Mouse (Mus musculus): ENCODE measurements around the gene Astn2. TPM values are rescaled to one million over a fixed set of nuclear protein-coding genes. Genes with fewer than 3 reads are reported as not detected.

The Astn2 gene
- polyA plus RNA-seq, 1 experiment from 2014 or later: 0.97 TPM

- WGBS: 72% methylated on average over 3 of the region's 3 CpGs
- no peak for ATAC-seq (ENCODE audit: borderline replicate concordance, extremely low read depth, low FRiP score, low TSS enrichment)
Measured at GRCm38 (mm10) chr4:66126181-66126580, 278.2 kb downstream of the Astn2 start.

GRCm38 (mm10) chr4:66122766-66123358, 281.5 kb downstream of the Astn2 start:
- Histone ChIP-seq H3K27ac (no peak overlapping the region), H3K27me3 (no peaks in the 10 kb centered on the region), H3K4me2 (no peak overlapping the region), H3K36me3 (no peaks in the 10 kb centered on the region), H3K4me3 (no peak overlapping the region), H3K9ac (no peak overlapping the region), H3K4me1 (no peaks in the 10 kb centered on the region), H3K9me3 (no peaks in the 10 kb centered on the region)
- 84% methylated on average over 7 of the region's 7 CpGs for WGBS
- ATAC-seq (ENCODE audit: borderline replicate concordance, extremely low read depth, low FRiP score, low TSS enrichment): no peak

More at GRCm38 (mm10) chr4:66126181-66126580, 278.2 kb downstream of the Astn2 start:
- Histone ChIP-seq H3K27me3 (no peaks in the 10 kb centered on the region), H3K4me2 (no peak overlapping the region), H3K9me3 (no peaks in the 10 kb centered on the region), H3K4me1 (no peaks in the 10 kb centered on the region), H3K27ac (no peak overlapping the region), H3K36me3 (no peaks in the 10 kb centered on the region), H3K9ac (no peak overlapping the region), H3K4me3 (no peak overlapping the region)

GRCm38 (mm10) chr4:66114243-66114642, 290.2 kb downstream of the Astn2 start:
- Histone ChIP-seq H3K27ac (no peak overlapping the region), H3K27me3 (no peaks in the 10 kb centered on the region), H3K9me3 (no peaks in the 10 kb centered on the region), H3K4me3 (no peak overlapping the region), H3K4me2 (no peak overlapping the region), H3K36me3 (no peaks in the 10 kb centered on the region), H3K9ac (no peak overlapping the region), H3K4me1 (no peaks in the 10 kb centered on the region)
- WGBS: 65% methylated on average over 2 of the region's 2 CpGs
- no peak for ATAC-seq (ENCODE audit: borderline replicate concordance, extremely low read depth, low FRiP score, low TSS enrichment)

- WGBS: 67% methylated on average over 5 of the region's 5 CpGs
- H3K9ac ChIP-seq: no peak overlapping the region
- ATAC-seq (ENCODE audit: borderline replicate concordance, extremely low read depth, low FRiP score, low TSS enrichment): no peak
- no peaks in the 10 kb centered on the region for H3K27me3 ChIP-seq
- no peak overlapping the region for H3K4me3 ChIP-seq
- no peaks in the 10 kb centered on the region for H3K4me1 ChIP-seq
- H3K36me3 ChIP-seq: no peaks in the 10 kb centered on the region
- H3K27ac ChIP-seq: no peak overlapping the region
- H3K9me3 ChIP-seq: no peaks in the 10 kb centered on the region
- no peak overlapping the region for H3K4me2 ChIP-seq
Measured at GRCm38 (mm10) chr4:66102037-66102436, 302.4 kb downstream of the Astn2 start.

- Histone ChIP-seq H3K4me3 (no peak overlapping the region), H3K36me3 (no peaks in the 10 kb centered on the region), H3K27ac (no peak overlapping the region), H3K27me3 (no peaks in the 10 kb centered on the region), H3K9me3 (no peaks in the 10 kb centered on the region), H3K9ac (no peak overlapping the region), H3K4me1 (no peaks in the 10 kb centered on the region), H3K4me2 (no peak overlapping the region)
- ATAC-seq (ENCODE audit: borderline replicate concordance, extremely low read depth, low FRiP score, low TSS enrichment): no peak
- WGBS: 80% methylated on average over 1 of the region's 1 CpGs
Measured at GRCm38 (mm10) chr4:66097629-66098028, 306.8 kb downstream of the Astn2 start.

GRCm38 (mm10) chr4:66096104-66096503, 308.3 kb downstream of the Astn2 start:
- Histone ChIP-seq H3K27me3 (no peaks in the 10 kb centered on the region), H3K9me3 (no peaks in the 10 kb centered on the region), H3K27ac (no peak overlapping the region), H3K36me3 (no peaks in the 10 kb centered on the region), H3K4me1 (no peaks in the 10 kb centered on the region), H3K9ac (no peak overlapping the region), H3K4me2 (no peak overlapping the region), H3K4me3 (no peak overlapping the region)
- ATAC-seq (ENCODE audit: borderline replicate concordance, extremely low read depth, low FRiP score, low TSS enrichment): no peak
- WGBS: 57% methylated on average over 2 of the region's 2 CpGs

GRCm38 (mm10) chr4:66057161-66057560, 347.2 kb downstream of the Astn2 start:
- no peak for ATAC-seq (ENCODE audit: borderline replicate concordance, extremely low read depth, low FRiP score, low TSS enrichment)
- Histone ChIP-seq H3K4me1 (no peaks in the 10 kb centered on the region), H3K4me3 (no peak overlapping the region), H3K9ac (no peak overlapping the region), H3K27ac (no peak overlapping the region), H3K36me3 (no peaks in the 10 kb centered on the region), H3K9me3 (no peaks in the 10 kb centered on the region), H3K4me2 (no peak overlapping the region), H3K27me3 (no peaks in the 10 kb centered on the region)

GRCm38 (mm10) chr4:66055690-66056089, 348.7 kb downstream of the Astn2 start:
- H3K27ac ChIP-seq: no peak overlapping the region
- no peak for ATAC-seq (ENCODE audit: borderline replicate concordance, extremely low read depth, low FRiP score, low TSS enrichment)
- no peak overlapping the region for H3K4me3 ChIP-seq
- no peaks in the 10 kb centered on the region for H3K36me3 ChIP-seq
- 88% methylated on average over 4 of the region's 4 CpGs for WGBS
- H3K4me2 ChIP-seq: no peak overlapping the region
- H3K4me1 ChIP-seq: no peaks in the 10 kb centered on the region
- no peak overlapping the region for H3K9ac ChIP-seq
- H3K27me3 ChIP-seq: no peaks in the 10 kb centered on the region
- H3K9me3 ChIP-seq: no peaks in the 10 kb centered on the region

GRCm38 (mm10) chr4:66043014-66043672, 361.3 kb downstream of the Astn2 start:
- H3K4me3 ChIP-seq: no peak overlapping the region
- no peak overlapping the region for H3K4me2 ChIP-seq
- H3K9ac ChIP-seq: no peak overlapping the region
- no peak for ATAC-seq (ENCODE audit: borderline replicate concordance, extremely low read depth, low FRiP score, low TSS enrichment)
- no peaks in the 10 kb centered on the region for H3K4me1 ChIP-seq
- no peaks in the 10 kb centered on the region for H3K27me3 ChIP-seq
- no peak overlapping the region for H3K27ac ChIP-seq
- no peaks in the 10 kb centered on the region for H3K9me3 ChIP-seq
- WGBS: 83% methylated on average over 3 of the region's 3 CpGs
- no peaks in the 10 kb centered on the region for H3K36me3 ChIP-seq

- Histone ChIP-seq H3K9ac (no peak overlapping the region), H3K4me3 (no peak overlapping the region), H3K27me3 (no peaks in the 10 kb centered on the region), H3K4me1 (no peaks in the 10 kb centered on the region), H3K36me3 (no peaks in the 10 kb centered on the region), H3K27ac (no peak overlapping the region), H3K4me2 (no peak overlapping the region), H3K9me3 (no peaks in the 10 kb centered on the region)
- ATAC-seq (ENCODE audit: borderline replicate concordance, extremely low read depth, low FRiP score, low TSS enrichment): no peak
- WGBS: 69% methylated on average over 3 of the region's 3 CpGs
Measured at GRCm38 (mm10) chr4:66033826-66034225, 370.6 kb downstream of the Astn2 start.

- 50% methylated on average over 9 of the region's 9 CpGs for WGBS
- H3K4me1 ChIP-seq: no peaks in the 10 kb centered on the region
- H3K9ac ChIP-seq: no peak overlapping the region
- no peak overlapping the region for H3K4me3 ChIP-seq
- H3K36me3 ChIP-seq: no peaks in the 10 kb centered on the region
- H3K27ac ChIP-seq: no peak overlapping the region
- H3K27me3 ChIP-seq: no peaks in the 10 kb centered on the region
- H3K9me3 ChIP-seq: no peaks in the 10 kb centered on the region
- no peak overlapping the region for H3K4me2 ChIP-seq
- no peak for ATAC-seq (ENCODE audit: borderline replicate concordance, extremely low read depth, low FRiP score, low TSS enrichment)
Measured at GRCm38 (mm10) chr4:66031320-66031870, 373.0 kb downstream of the Astn2 start.

GRCm38 (mm10) chr4:66029901-66030300, 374.5 kb downstream of the Astn2 start:
- Histone ChIP-seq H3K27ac (no peak overlapping the region), H3K4me1 (no peaks in the 10 kb centered on the region), H3K9me3 (no peaks in the 10 kb centered on the region), H3K36me3 (no peaks in the 10 kb centered on the region), H3K4me2 (no peak overlapping the region), H3K4me3 (no peak overlapping the region), H3K9ac (no peak overlapping the region), H3K27me3 (no peaks in the 10 kb centered on the region)
- 46% methylated on average over 4 of the region's 4 CpGs for WGBS
- ATAC-seq (ENCODE audit: borderline replicate concordance, extremely low read depth, low FRiP score, low TSS enrichment): no peak

All from lung, embryonic 15.5 days (tissue).